Mouse (Mus musculus): ENCODE measurements around the gene R3hdm1. TPM values are rescaled to one million over a fixed set of nuclear protein-coding genes. Genes with fewer than 3 reads are reported as not detected.

Gene R3hdm1
- polyA plus RNA-seq, 1 experiment from 2014 or later: 49.7 TPM

DNA sequence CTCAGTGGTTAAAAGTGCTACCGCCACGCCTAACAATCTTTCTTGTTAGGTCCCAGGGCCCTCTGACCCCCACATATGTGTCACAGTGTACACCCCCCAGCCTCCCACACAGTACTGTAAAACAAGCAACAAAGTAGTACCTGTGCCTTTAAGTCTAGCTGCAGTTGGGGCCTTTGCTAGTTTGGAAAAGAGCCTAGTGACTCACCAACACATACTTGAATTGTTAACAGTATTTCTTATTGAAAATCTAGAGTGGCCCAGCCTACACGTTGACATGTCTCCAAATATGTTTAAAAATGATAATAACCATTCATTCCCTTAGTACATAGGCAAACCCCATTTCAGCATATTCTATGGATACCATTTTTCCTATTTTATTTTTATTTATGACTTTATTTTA lies 167.6 kb downstream of the R3hdm1 start:
- 92% methylated on average over 3 of the region's 3 CpGs for WGBS
- no peak overlapping the region for H3K27ac ChIP-seq
- no peak for DNase-seq (ENCODE audit: low spot score)
- peaks cover 54% of the 10 kb centered on the region for H3K36me3 ChIP-seq (ENCODE audit: insufficient read depth, low read length)
- no peak for ATAC-seq (replicated peaks; ENCODE audit: low FRiP score, low read depth)
- no peak overlapping the region for H3K4me3 ChIP-seq (replicated peaks; ENCODE audit: low read depth, low read length)
- no peak overlapping the region for H3K4me2 ChIP-seq (ENCODE audit: low read length)
- TF ChIP-seq CTCF (IDR thresholded peaks at IDR 0.05; ENCODE audit: low read depth): no peak
- no peaks in the 10 kb centered on the region for H3K4me1 ChIP-seq (replicated peaks; ENCODE audit: insufficient read depth, low read length)
- H3K9ac ChIP-seq (ENCODE audit: low read depth, low read length): no peak overlapping the region
- no peaks in the 10 kb centered on the region for H3K9me3 ChIP-seq (replicated peaks; ENCODE audit: low read length)
- H3K27me3 ChIP-seq (ENCODE audit: insufficient read depth, low read length): no peaks in the 10 kb centered on the region

DNA sequence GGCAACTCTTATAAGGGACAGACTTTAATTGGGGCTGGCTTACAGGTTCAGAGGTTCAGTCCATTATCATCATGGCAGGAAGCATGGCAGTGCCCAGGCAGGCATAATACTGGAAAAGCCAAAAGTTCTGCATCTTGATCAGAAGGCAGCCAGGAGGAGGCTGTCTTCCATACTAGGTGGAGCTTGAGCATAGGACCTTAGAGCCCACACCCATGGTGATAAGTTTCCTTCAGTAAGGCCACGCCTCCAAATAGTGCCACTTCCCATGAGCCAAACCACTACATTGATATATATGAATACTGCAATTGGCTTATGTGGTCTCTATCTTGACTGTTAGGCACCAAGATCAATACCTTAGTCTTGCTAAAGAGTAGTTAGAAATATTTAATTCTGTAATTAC lies 172.8 kb downstream of the R3hdm1 start:
- Histone ChIP-seq H3K9ac (ENCODE audit: low read depth, low read length) (no peak overlapping the region), H3K9me3 (replicated peaks; ENCODE audit: low read length) (no peaks in the 10 kb centered on the region), H3K27ac (no peak overlapping the region), H3K4me1 (replicated peaks; ENCODE audit: insufficient read depth, low read length) (no peaks in the 10 kb centered on the region), H3K36me3 (ENCODE audit: insufficient read depth, low read length) (peaks cover 45% of the 10 kb centered on the region), H3K27me3 (ENCODE audit: insufficient read depth, low read length) (no peaks in the 10 kb centered on the region), H3K4me2 (ENCODE audit: low read length) (no peak overlapping the region), H3K4me3 (replicated peaks; ENCODE audit: low read depth, low read length) (no peak overlapping the region)
- DNase-seq (ENCODE audit: low spot score) (no peak), ATAC-seq (replicated peaks; ENCODE audit: low FRiP score, low read depth) (no peak)
- TF ChIP-seq CTCF (IDR thresholded peaks at IDR 0.05; ENCODE audit: low read depth): no peak
- 100% methylated on average over 1 of the region's 1 CpGs for WGBS

DNA sequence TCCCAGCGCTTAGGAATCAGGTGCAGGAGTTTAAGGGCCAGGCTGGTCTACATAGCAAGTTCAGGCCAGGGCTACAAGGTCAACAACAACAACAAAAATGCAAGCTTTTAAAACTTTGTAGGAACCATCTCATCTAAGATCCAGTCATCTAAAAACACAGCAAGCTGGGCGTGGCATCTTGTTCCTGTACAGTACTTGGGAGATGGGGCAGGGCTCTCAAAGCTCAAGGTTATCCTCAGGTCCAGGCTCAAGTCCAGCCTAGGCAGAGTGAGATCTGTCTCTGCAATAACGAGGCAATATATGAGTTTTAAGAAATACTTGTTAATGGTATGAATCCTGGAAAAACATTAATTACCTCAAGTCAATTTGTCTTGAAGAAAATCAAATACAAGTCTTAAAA lies 175.5 kb downstream of the R3hdm1 start:
- H3K36me3 ChIP-seq (ENCODE audit: insufficient read depth, low read length): peaks cover 34% of the 10 kb centered on the region

DNA sequence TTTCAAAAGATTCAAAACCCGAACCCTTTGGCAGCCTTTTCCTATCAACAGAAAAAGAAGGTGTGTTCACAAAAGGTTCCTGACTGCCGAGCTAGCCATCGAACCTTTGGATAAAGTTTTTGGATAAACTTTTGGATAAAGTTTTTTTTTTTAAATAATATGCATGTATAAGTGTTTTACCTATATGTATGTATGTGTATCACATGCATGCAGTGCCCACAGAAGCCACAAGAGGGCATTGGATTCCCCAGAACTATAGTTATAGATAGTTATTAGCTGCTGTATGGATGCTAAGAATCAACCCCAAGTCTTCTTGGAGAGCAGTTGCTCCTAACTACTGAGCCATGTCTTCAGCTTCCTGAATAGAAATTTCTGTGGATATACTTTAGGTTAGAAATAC lies 178.7 kb downstream of the R3hdm1 start:
- no peaks in the 10 kb centered on the region for H3K9me3 ChIP-seq (replicated peaks; ENCODE audit: low read length)

More for the DNA sequence above, 175.5 kb downstream of the R3hdm1 start:
- no peaks in the 10 kb centered on the region for H3K27me3 ChIP-seq (ENCODE audit: insufficient read depth, low read length)
- no peak overlapping the region for H3K4me3 ChIP-seq (replicated peaks; ENCODE audit: low read depth, low read length)
- WGBS: 91% methylated on average over 3 of the region's 3 CpGs
- no peak overlapping the region for H3K4me2 ChIP-seq (ENCODE audit: low read length)
- H3K27ac ChIP-seq: no peak overlapping the region
- no peak overlapping the region for H3K9ac ChIP-seq (ENCODE audit: low read depth, low read length)
- ATAC-seq (replicated peaks; ENCODE audit: low FRiP score, low read depth): no peak
- H3K9me3 ChIP-seq (replicated peaks; ENCODE audit: low read length): no peaks in the 10 kb centered on the region
- no peak for DNase-seq (ENCODE audit: low spot score)
- no peaks in the 10 kb centered on the region for H3K4me1 ChIP-seq (replicated peaks; ENCODE audit: insufficient read depth, low read length)
- no peak for TF ChIP-seq CTCF (IDR thresholded peaks at IDR 0.05; ENCODE audit: low read depth)

DNA sequence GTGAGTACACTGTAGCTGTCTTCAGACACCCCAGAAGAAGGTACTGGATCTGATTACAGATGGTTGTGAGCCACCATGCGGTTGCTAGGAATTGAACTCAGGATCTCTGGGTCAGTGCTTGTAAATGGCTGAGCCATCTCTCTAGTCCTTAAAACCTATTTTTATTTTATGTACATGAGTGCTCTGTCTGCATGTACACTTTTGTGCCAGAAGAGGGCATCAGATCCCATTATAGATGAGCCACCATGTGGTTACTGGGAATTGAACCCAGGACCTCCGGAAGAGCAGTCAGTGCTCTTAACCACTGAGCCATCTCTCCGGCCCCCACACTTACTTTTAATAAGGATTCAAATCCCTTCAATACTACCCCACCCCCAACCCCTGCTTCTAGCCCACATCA lies 179.8 kb downstream of the R3hdm1 start:
- H3K36me3 ChIP-seq (ENCODE audit: insufficient read depth, low read length): peaks cover 6% of the 10 kb centered on the region; the same call in 1 of the 2 replicates
- no peaks in the 10 kb centered on the region for H3K4me1 ChIP-seq (replicated peaks; ENCODE audit: insufficient read depth, low read length)
- H3K4me3 ChIP-seq (replicated peaks; ENCODE audit: low read depth, low read length): no peak overlapping the region
- ATAC-seq (replicated peaks; ENCODE audit: low FRiP score, low read depth) (no peak), DNase-seq (ENCODE audit: low spot score) (no peak)
- no peaks in the 10 kb centered on the region for H3K27me3 ChIP-seq (ENCODE audit: insufficient read depth, low read length)
- no peaks in the 10 kb centered on the region for H3K9me3 ChIP-seq (replicated peaks; ENCODE audit: low read length)
- TF ChIP-seq CTCF (IDR thresholded peaks at IDR 0.05; ENCODE audit: low read depth): 0 out of 2 replicates have a peak, but pooled peaks have one; percentile 9
- H3K4me2 ChIP-seq (ENCODE audit: low read length): no peak overlapping the region
- H3K27ac ChIP-seq: no peak overlapping the region
- H3K9ac ChIP-seq (ENCODE audit: low read depth, low read length): no peak overlapping the region
- WGBS: 96% methylated on average over 3 of the region's 3 CpGs

More for the DNA sequence above, 178.7 kb downstream of the R3hdm1 start:
- Histone ChIP-seq H3K36me3 (ENCODE audit: insufficient read depth, low read length) (peaks cover 16% of the 10 kb centered on the region; the same call in 1 of the 2 replicates), H3K9ac (ENCODE audit: low read depth, low read length) (no peak overlapping the region), H3K4me1 (replicated peaks; ENCODE audit: insufficient read depth, low read length) (no peaks in the 10 kb centered on the region), H3K27me3 (ENCODE audit: insufficient read depth, low read length) (no peaks in the 10 kb centered on the region), H3K27ac (no peak overlapping the region), H3K4me2 (ENCODE audit: low read length) (no peak overlapping the region), H3K4me3 (replicated peaks; ENCODE audit: low read depth, low read length) (no peak overlapping the region)
- whole genome bisulfite sequencing: 96% methylated on average over 3 of the region's 3 CpGs
- ATAC-seq (replicated peaks; ENCODE audit: low FRiP score, low read depth) (no peak), DNase-seq (ENCODE audit: low spot score) (no peak)
- TF ChIP-seq CTCF (IDR thresholded peaks at IDR 0.05; ENCODE audit: low read depth): no peak

DNA sequence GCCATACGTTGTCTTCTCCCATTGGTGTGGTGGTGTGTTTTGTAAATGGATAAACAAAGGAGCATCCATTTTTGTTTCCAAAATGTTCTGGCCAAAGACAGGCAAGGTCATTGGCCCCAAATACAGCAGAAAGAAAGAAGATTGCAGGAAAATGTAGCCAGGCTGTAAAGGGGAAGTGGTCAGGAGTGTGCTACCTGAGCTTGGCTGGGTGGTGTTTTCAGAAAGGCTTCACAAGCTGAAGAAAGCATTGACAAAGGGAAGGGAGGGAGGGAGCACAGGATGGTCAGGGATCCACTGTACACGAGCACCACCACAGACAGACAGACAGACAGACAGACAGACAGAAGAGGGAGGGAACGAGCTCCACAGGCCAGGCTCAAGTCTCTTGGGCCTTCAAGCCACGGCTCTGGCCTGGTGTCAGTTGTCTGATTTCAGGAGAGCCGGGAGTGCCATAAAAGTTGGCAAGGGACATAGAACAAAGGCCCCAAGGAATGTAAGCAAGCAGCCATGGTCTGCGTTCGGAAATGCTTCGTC lies 181.1 kb downstream of the R3hdm1 start:
- H3K27me3 ChIP-seq (ENCODE audit: insufficient read depth, low read length): no peaks in the 10 kb centered on the region
- H3K9me3 ChIP-seq (replicated peaks; ENCODE audit: low read length): no peaks in the 10 kb centered on the region
- WGBS: 80% methylated on average over 8 of the region's 8 CpGs
- ATAC-seq (replicated peaks; ENCODE audit: low FRiP score, low read depth): no peak
- DNase-seq (ENCODE audit: low spot score): no peak
- H3K27ac ChIP-seq: no peak overlapping the region
- TF ChIP-seq CTCF (IDR thresholded peaks at IDR 0.05; ENCODE audit: low read depth): no peak
- H3K4me2 ChIP-seq (ENCODE audit: low read length): no peak overlapping the region
- H3K4me1 ChIP-seq (replicated peaks; ENCODE audit: insufficient read depth, low read length): no peaks in the 10 kb centered on the region
- peaks cover 4% of the 10 kb centered on the region; the same call in 1 of the 2 replicates for H3K36me3 ChIP-seq (ENCODE audit: insufficient read depth, low read length)
- H3K9ac ChIP-seq (ENCODE audit: low read depth, low read length): no peak overlapping the region
- H3K4me3 ChIP-seq (replicated peaks; ENCODE audit: low read depth, low read length): no peak overlapping the region

DNA sequence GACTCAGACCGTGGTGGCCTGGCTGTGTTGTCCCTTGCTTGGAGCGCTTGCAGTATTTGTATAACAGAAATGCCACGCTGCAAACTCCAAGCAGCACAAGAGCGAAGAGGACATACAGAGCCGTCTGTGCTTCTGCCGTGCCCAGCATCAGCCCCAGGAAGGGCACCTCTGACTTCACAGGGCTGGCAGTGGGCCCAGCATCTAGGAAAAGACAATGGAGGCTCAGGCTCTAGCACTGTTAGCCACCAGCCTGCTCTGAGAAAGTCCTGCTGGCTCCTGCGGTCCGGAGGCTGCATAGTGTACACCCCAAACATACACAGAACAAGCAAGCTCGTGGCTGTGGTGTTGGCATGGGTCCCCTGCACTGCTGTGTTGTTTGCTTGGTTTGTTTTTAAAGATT lies 182.0 kb downstream of the R3hdm1 start:
- 90% methylated on average over 9 of the region's 9 CpGs for WGBS
- no peak for TF ChIP-seq CTCF (IDR thresholded peaks at IDR 0.05; ENCODE audit: low read depth)
- Histone ChIP-seq H3K9me3 (replicated peaks; ENCODE audit: low read length) (no peaks in the 10 kb centered on the region), H3K4me3 (replicated peaks; ENCODE audit: low read depth, low read length) (no peak overlapping the region), H3K4me2 (ENCODE audit: low read length) (no peak overlapping the region), H3K4me1 (replicated peaks; ENCODE audit: insufficient read depth, low read length) (no peaks in the 10 kb centered on the region), H3K27ac (no peak overlapping the region), H3K9ac (ENCODE audit: low read depth, low read length) (no peak overlapping the region), H3K27me3 (ENCODE audit: insufficient read depth, low read length) (no peaks in the 10 kb centered on the region), H3K36me3 (ENCODE audit: insufficient read depth, low read length) (no peaks in the 10 kb centered on the region)
- no peak for ATAC-seq (replicated peaks; ENCODE audit: low FRiP score, low read depth)
- no peak for DNase-seq (ENCODE audit: low spot score)

MicroRNA genes within 50 kb of the gene (microRNA counts, 519-probe panel; counts per million panel counts)
- 330 counts per million, percentile 68 among the panel's probes with 10 or more counts for microRNA mmu-miR-128

Small RNA genes within 50 kb of the gene (microRNA-seq; reads per million reads assigned to microRNA genes)
- 52.7 reads per million, percentile 45 among the genes with 10 or more reads in this experiment for gene Mir128-1

Other genes starting within 250 kb of the R3hdm1 start
- gene Map3k19, start 248.3 kb upstream of the R3hdm1 start, polyA plus RNA-seq (2015; fragmentation: Nextera tagmentation; extraction: Ambion mirVana): not detected in 2 replicates
- gene Rab3gap1, start 234.5 kb upstream of the R3hdm1 start, polyA plus RNA-seq (2015; fragmentation: Nextera tagmentation; extraction: Ambion mirVana): 18.2 and 20.0 TPM in 2 replicates
- 4.1 and 4.5 TPM in 2 replicates for gene Zranb3, start 254 bp upstream of the R3hdm1 start, polyA plus RNA-seq (2015; fragmentation: Nextera tagmentation; extraction: Ambion mirVana)
- gene Ubxn4, start 140.7 kb downstream of the R3hdm1 start, polyA plus RNA-seq (2015; fragmentation: Nextera tagmentation; extraction: Ambion mirVana): 76.2 and 78.4 TPM in 2 replicates
- gene Lct, start 225.0 kb downstream of the R3hdm1 start, polyA plus RNA-seq (2015; fragmentation: Nextera tagmentation; extraction: Ambion mirVana): 0.11 and 0.13 TPM in 2 replicates